Mouse (Mus musculus): ENCODE results near the gene Rhpn2.

DNA sequence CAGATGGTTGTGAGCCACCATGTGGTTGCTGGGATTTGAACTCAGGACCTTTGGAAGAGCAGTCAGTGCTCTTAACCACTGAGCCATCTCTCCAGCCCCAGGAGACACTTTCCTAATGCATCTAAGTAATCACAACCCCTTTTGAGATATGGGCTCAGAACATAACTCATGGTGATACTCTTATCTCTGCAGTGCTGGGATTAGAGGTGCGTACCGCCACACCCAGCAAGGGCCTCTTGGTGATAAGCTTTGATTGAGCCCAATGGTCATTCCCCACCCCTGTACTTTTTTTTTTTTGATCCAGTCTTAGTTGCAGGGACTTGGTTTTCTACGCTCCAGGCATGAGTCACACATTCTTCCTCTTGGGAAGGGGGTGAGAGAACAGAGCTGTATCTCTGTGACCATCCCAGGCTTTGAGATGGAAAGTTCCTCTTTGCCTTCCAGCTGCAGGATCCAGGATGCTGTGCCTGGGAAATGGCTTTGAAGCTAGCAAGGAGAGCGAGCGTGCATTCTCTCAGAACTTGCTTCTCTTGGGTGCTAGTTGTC, 10.9 kb downstream of the Rhpn2 start:
- TF ChIP-seq EP300 (IDR thresholded peaks at IDR 0.05; ENCODE audit: insufficient read depth, low read depth, low read length) (no peak), CTCF (IDR thresholded peaks at IDR 0.05; ENCODE audit: low read depth, low read length) (no peak), POLR2A (IDR thresholded peaks at IDR 0.05; ENCODE audit: insufficient read depth, low read length) (no peak)
